Mouse (Mus musculus) brain, embryonic 18.5 days (tissue): ENCODE measurements around the gene Kdelc1.

Experiments
- DNase-seq: peaks from one replicate; pipeline ENCODE4 v3.0.0-alpha.2; 2012; ENCODE audit warnings: low read depth, low spot score

The Kdelc1 gene

DNA sequence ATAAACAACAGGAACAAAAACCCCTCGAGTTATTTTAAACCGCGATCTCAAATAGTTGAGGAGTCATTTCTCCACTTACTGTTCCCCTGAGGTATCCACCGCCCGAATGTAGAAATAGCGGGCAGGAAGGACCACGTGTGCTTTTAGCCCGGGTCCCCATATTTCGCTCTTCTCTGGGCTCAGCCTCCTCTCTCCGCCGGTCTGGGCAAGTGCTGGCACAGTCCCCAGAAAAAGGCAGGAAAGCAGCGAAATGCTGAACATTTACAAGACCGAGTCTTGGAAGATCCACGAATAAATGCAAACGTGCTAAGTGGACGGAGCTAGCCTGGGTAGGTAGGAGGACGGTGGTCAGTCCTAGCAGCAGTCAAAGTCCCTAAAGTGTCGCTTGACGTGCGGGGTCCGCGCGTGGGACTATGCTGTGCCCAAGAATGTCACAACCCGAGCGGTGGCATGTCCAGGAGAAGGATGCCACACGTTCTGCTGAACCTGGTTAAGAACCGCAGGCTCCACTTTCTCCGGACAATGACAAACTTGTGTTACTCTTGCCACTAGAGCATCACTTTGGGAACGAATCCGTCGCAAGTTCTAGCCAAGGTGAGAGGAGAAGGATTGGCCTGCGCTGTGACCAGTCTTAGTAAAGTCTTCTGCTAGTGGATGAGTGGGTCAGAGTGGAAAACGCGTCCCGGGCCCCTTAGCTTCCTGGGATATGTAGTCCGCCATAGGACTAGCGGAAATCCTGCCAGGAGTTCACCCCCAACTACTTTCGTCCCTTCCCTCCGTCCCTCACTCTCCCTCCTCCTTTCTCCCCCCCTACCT, at the start of gene Kdelc1, which contains the start of gene Bivm:
Gene Kdelc1 (minus strand): TSS at position 570 of the 816 bp plus-strand sequence.
Gene Bivm (plus strand): TSS at position 719 of the 816 bp plus-strand sequence.
- peak; percentile 95 for DNase-seq

DNA sequence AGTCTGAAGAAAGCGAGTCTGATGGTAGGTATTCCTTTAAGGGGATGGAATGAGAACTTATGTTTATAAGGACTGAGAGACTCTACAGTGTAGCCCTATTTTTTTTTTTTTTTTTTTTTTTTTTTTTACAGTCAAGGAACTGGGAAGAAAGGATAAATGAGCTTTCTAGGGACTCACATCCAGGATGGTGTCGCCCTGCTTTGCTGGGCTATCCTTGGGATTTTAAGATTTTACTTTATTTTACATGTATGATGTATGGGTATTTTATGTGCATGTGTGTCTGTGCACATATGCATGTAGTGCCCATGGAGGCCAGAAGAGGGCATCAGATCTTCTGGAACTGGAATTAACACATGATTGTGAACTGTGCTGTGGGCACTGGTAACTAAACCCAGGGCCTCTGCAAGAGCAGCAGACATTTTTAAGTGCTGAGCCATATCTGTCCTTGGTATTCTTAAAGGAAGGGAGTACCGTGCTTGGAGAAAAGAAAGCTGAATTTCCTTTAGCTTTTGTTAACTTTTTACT, 49.3 kb upstream of the Kdelc1 start:
- no peak for DNase-seq

DNA sequence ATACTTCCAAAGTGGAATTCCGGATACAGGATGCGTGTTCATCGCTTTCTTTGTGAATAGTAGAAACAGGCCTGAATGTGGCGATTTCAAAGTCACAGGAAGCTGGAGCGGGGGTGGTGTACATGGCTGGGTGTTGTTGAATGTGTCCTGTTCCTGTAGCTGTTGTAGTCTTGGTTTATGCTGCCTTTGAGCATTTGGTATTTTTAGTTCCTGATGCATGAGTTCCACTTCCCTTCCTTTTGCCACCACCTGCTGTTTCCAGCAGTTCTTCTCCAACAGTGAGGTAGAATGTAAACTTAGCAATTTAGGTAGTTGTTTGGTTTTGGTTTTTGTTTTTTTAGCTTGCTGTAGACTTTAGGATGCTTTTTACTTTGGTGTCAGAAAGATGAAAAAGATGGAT, 43.8 kb upstream of the Kdelc1 start:
- no peak for DNase-seq

DNA sequence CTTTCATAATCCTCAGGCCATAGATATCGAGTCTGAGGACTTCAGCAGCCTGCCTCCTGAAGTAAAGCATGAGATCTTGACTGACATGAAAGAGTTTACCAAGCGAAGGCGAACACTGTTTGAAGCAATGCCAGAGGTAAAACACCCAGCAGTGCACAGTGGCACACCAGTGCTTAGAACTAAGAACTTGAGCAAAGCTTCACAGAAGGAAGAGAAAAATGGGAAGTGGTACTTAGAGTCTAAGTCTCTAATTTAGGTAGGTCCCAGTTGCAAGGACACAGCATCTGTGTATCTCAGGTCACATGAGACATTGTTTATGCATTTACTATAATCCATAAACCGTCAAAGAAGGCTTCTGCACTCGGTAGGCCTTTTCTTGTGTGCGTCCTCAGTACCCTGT, 43.2 kb upstream of the Kdelc1 start:
- DNase-seq: no peak

DNA sequence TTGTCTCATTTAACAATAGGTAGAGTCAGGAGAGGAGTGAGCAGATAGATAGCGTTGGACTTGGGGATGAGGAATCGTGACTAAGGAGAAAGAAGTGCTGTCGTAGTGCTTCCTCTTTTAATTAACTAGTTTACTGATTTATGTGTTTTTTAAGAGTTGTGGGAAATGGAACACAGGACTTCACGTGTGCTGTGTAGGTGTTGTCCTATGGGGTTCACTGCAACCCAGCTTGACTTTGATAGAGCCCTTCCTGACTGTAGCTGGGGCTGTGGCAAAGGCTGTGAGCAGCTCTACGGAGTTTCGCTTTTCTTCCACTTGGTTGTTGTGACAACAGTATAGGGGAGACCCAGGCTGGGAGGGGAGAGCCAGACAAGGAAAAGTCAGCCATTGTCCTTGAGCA, 39.7 kb upstream of the Kdelc1 start:
- DNase-seq: no peak

DNA sequence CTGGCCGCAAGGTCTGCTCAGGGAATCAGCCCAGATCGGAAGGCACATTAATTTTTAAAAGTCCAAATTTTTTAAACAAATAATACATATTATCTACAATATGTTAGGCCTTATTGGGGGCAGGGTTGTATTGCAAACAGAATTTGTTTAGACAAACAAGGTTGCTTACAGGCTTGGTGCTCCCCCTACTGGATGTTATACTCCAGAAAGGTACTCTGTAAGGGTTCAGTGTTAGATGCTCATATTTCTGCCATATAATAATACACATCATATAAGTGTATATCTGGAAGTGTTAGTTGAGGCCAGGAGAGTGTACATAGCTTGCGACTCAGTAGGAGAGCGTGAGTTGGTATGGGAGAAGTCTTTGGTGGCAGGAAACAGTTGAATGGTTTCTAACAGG, 36.7 kb upstream of the Kdelc1 start:
- DNase-seq: no peak

DNA sequence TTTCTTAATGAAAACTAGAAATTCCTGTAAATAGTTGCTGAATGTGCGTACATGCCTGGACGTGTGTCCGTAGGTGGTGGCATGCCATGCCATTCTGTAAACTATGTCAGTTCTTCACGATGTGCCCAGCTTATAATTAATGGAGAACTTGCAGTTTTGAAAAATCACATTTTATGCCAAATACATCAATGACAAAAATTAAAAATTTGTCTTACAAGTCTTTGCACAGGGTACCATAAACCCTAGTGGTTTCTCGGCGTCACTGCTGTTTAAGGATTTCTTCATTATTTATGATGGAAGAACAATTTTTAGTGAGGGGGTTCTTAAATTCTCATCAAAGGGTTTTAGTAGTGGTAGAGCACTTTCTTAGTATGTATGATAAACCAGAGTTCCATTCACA, 30.1 kb upstream of the Kdelc1 start:
- no peak for DNase-seq

DNA sequence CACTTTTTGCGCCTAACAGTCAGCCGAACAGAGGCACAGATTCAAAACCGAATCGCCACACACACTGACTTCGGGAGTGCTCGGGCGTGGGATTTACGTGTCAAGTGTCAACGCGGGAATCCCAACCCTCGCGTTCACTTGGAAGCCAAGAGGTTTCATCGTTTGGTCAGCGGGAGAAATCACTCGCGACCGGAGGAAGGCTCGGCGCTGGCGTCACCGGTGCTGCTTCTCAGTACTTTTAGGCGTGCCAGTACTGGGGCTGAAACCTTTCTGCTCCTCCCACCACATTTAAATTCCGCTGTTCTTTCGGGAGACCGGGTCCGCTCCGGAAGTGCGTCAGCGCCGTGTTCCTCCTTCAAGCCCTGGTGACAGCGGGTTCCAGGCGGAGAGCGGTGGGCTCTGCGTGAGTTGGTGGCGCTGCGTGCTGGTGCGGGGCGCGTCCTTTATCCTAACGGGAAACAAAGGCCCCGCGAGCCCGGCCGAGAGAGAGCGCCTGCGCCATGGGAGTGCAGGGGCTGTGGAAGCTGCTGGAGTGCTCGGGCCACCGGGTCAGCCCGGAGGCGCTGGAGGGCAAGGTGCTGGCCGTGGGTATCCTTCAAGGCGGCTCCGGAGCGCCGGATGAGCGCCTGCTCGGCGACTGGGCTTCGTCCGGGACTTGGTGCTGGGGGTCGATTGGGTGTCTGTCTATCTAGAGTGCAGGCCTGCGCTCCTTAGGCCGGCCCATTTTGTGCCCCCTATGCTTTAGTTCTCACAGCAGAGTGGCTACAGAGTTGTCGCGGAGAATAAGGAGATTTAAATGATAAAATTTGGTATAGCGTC, 29.2 kb upstream of the Kdelc1 start, which contains the start of gene Ercc5:
Gene Ercc5 (plus strand): TSS at position 182 of the 819 bp plus-strand sequence.
- peak; percentile 86 for DNase-seq

DNA sequence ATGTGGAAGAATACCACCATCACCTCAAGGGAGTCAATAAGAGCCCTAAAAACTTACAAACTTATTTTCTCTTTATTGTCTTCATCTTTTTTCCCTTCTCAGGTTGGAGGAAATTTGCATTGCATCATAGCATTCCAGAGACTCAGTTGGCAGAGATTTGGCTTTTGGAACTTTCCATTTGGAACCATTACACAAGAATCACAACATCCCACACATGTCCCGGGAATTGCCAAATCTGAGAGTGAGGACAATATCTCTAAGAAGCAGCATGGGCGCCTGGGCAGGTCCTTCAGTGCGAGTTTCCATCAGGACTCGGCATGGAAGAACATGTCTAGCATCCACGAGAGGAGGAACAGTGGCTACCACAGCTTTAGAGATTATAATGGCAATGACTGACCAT, 24.1 kb upstream of the Kdelc1 start:
- DNase-seq: no peak

DNA sequence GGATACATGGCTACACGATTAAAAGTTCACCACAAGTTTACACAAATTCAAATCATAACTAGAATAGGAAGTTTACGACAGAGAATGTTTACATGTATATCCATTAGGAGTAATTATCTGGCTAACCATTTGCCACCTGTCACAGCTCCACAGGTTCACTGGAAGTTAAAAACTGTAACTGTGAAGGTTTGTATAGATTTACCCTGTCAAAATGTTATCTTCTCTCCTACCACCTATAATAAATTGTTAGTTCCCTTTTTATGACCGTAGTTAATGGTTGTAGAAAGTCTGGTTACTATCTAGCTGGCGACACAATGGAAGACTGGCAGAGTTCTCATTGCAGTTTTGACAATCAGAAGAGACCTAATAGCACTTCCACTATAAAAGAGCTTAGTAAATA, 21.6 kb upstream of the Kdelc1 start:
- DNase-seq: no peak

DNA sequence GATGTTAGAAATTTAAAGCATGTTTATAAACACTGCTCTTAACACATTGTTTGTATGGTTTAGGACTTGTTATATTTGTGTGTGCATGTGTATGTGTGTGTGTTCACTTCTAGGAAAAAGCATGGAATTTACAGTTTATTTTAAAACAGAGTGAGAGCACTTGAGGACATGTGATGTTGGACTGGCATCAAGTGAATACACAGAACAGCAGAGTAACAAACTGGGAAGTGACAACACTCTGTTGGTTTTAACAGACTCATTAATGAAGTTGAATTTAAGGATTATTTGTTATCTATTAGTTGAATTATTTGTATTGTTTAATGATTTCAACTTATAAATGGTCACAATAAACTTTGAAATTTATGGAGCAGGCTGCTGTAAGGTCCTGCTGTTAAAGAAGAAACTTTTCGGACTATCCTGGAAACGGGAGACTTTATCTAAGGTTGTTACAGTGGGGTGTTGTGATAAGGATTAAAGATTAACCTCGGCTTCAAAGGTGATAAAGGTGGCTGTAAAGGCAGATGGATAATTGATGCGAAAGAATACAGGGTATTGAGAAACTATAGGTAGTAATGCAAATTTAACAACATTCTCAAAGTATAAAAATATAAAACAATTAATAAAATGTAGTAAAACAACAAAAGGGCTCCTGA, 11.4 kb upstream of the Kdelc1 start:
- no peak for DNase-seq

DNA sequence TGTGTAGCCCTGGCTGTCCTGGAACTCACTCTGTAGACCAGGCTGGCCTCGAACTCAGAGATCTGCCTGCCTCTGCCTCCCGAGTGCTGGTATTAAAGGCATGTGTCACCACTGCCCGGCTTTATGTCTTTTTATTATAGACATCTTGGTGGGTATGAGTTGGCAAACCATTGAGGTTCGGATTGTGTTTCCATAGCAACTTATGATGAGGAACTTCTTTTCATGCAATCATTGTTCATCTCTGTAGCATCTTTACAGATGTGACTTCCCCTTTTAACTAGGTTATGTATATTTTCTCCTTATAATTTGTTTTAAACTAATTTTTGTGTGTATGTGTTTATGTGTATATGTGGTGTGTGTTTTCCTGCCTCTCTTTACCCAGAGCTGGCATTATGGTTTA, 7.0 kb upstream of the Kdelc1 start:
- no peak for DNase-seq

DNA sequence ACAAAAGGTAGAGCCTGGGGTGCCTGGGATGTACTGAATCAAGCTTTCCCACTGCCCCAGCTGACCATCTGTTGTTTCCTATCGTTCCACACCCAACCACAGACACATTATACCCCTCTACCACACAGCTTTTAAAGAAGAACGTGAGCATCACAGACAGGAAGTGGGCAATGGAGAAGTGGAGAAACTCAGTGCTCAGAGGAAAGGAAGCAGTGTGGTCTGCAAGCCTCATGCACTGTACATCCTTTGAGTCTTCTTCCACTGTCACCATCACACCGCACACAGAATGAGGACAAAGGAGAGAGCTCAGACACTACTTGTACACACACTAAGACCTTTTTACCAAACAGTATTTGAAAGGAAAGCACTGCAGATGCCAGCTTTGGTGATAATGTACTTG, 3.6 kb upstream of the Kdelc1 start:
- DNase-seq: no peak

DNA sequence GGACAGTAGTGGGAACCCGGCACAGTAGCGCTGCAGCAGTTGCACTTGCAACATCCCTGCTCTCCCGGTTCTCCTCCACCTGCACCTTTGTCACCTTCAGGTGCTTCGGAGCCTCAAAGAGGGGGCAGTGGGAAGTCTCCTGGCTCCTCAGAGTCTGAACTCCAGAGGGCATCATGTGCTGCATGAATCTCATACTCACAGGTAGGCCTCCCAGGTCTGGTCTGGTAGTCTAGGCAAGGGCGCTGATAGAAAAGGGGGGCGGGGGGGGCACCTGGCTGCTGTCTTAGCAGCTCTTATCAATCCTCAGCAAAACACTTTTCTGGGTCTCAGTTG, 1.4 kb upstream of the Kdelc1 start:
- no peak for DNase-seq

DNA sequence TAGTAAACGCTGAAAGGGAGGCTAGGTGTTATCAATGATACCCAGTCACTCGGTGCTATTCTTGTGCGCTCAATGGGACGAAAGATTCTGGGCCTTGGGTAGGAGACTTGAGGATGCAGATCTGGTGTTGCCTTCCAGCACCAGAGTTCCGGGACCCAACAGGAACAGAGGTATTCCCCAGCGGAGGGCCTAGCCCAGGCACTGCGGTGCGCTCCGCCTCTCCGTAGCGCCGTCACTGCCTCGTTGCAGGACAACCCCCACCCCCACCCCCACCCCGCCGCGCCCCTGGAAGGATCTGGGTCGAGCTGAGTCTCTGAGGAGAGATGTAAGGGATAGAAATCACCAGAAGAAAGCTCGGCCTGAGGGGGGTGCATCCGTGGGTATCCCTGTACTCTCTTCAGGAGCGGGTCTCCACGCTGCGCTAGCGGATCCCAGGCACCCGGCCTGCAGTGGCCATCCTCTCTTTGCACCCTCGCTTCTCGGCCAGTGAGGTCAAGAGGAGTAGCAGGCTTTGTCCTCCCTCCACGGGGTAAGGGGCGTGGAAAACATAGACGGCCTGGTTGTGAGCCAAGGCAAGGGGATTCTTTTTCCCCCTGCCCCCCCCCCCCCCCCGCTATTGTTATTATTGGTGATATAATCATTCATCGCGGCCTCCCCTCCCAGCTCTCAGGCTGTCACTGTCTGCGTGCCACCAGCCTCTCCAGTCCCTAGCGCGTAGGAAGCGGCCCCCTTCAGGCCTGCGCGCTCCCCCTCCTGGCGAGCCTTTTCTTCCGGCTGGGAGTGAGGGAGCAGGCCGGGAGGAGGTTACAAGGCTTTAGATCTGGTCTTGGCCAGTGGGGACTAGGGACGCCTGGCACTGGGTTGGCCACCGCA, 829 bp upstream of the Kdelc1 start:
- peak; percentile 50 for DNase-seq

DNA sequence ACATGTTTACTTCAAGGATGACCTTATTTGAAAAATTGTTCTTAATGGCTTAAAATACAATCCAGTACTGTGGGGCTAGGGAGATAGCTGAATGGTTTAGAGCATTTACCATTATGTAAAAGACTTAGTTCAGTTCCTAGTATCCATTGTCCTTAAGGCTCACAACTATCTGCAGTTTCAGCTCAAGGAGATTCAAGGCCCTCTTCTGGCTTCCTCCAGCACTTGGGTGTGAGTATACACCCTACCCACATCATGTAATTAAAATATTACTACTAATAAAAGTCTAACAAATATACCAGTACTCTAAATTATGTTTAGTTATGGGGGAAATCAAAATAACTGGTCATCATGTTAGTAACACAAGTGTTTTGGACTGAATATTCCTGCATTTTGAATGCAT, 1.0 kb downstream of the Kdelc1 start:
- DNase-seq: no peak

DNA sequence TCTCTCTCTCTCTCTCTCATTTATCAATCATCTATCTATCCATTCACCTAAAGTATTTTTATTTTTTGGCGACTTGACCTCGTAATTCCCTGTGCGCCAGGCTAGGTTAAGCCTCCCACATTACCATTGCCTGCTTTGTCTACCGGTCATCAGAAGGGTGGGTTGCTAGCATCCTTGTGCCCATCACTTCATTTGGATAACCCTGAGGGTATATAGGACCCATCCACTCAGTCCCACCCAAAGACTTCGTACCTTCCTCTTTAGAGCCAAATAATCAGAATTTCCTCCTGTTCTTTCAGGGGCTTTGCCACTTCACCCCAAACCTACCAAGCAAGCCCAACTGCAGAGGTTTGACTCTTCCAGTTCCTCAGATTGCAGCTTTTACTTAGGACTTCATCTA, 15.7 kb downstream of the Kdelc1 start:
- no peak for DNase-seq

DNA sequence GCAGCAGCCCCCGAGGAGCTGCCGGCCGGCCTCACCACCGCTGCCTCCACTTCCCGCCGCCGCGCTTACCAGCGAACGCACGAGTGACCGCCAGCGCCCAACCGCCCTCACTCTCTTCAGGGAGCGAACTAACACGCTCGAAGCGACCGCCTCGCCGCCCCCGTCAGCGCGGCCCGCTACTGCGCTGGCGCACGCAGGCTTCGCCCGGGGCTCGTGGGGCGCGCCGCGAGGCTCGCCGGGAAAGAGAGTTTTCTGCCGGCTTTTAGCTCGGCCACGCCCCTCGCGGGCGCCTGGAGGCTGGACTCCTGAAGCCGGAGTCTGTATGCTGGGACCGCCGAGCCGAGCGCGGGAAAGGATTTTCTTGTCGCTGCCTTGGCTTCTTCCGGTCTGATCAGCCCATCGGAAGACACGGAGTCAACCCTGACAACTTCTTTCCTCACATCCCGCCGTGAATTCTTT, 16.3 kb downstream of the Kdelc1 start, which contains the start of gene Tex30:
Gene Tex30 (minus strand): TSS at position 183 of the 459 bp plus-strand sequence.
- peak; percentile 91 for DNase-seq

DNA sequence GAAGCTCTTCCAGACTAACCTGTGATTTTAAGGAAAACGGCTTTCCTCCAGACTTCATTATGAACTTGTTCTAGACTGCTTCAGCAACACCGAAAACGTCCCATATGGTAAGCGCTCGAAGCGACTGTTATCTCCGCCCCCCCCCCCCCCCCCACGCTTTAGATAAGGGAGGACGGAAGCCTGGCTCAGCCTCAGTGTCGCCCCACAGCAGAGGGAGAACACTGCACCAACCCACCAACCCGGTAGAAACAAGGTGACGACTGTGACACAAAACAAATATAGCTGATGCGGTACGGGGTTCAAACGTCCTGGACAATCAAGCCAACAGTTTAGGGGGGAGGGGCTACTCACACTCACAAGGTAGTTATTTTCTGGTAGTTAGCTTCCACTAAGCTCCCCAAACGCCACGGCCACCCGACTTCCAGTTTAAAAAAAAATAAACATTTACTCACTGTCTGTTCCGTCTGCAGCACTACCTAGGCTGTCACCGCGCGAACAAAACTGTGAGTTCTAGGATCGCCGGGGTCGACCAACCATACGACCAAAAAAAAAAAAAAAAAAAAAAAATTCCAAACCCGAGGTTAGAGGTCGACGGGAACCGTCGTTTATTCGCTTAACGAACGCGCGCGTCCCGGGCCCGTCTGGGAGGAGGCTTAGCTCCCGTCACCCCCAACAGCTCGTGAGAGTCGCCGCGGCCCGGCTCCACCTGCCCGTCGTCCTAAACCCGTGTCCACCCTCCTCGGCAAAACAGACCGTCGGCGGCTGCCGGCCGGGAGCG, 17.0 kb downstream of the Kdelc1 start:
- no peak for DNase-seq

DNA sequence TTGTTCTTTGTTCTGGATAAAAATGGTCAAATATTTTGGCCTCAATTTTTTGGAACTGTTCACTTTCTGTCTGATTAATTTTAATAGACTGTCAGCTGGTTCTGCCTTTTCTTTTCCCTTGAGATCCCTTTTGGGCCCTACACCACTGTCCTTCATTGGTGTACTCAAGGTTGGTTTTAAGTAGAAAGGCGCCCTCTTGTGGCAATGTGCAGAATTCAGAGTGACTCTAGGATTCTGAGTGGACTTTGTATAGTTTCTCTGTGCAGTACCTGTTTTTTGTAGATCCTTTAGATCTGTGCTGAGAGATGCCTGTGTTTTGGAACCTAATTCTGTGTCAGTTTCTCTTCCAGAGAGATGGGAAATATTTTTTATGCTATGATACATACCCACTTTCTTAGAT, 54.0 kb downstream of the Kdelc1 start:
- DNase-seq: no peak
